Mouse (Mus musculus): ENCODE data around the gene Gm20388. TPM values are rescaled to one million over a fixed set of nuclear protein-coding genes. Genes with fewer than 3 reads are reported as not detected.
A peak's percentile ranks its signal among the peaks of the same experiment; 100 is the strongest.

The Gm20388 gene
- total RNA-seq, 2 experiments from 2014 or later = 6.8 to 7.8 TPM

GRCm38 (mm10) chr8:122336251-122336910, 2425.7 kb downstream of the Gm20388 start:
- intact Hi-C loops (cut with DNase I) = loop anchor here (5.0 to 10.0 kb wide), 2 partner anchors 106 to 342 kb away; partner anchors contain the start of gene Mvd
- DNase-seq = peak in 1 of 2 experiments; percentile 34

GRCm38 (mm10) chr8:122338852-122339251, 2428.2 kb downstream of the Gm20388 start:
- intact Hi-C loops (cut with DNase I) = loop anchor here (5.0 to 10.0 kb wide), 2 partner anchors 103 to 344 kb away; partner anchors contain the start of gene Mvd
- no peak for DNase-seq

GRCm38 (mm10) chr8:122340761-122341160, 2430.1 kb downstream of the Gm20388 start:
- no peak for DNase-seq
- intact Hi-C loops (cut with DNase I) = no loop called here

- DNase-seq = no peak
- intact Hi-C loops (cut with DNase I) = no loop called here
Measured at GRCm38 (mm10) chr8:122341790-122342189, 2431.1 kb downstream of the Gm20388 start.

GRCm38 (mm10) chr8:122342362-122342761, 2431.7 kb downstream of the Gm20388 start:
- DNase-seq = no peak
- intact Hi-C loops (cut with DNase I) = no loop called here

GRCm38 (mm10) chr8:122342806-122343209, 2432.2 kb downstream of the Gm20388 start:
- DNase-seq = no peak
- intact Hi-C loops (cut with DNase I) = no loop called here

GRCm38 (mm10) chr8:122343341-122343740, 2432.7 kb downstream of the Gm20388 start:
- intact Hi-C loops (cut with DNase I) = no loop called here

GRCm38 (mm10) chr8:122343758-122344157, 2433.1 kb downstream of the Gm20388 start:
- intact Hi-C loops (cut with DNase I) = no loop called here
- no peak for DNase-seq

More at GRCm38 (mm10) chr8:122343341-122343740, 2432.7 kb downstream of the Gm20388 start:
- DNase-seq = no peak

- intact Hi-C loops (cut with DNase I) = no loop called here
- no peak for DNase-seq
Measured at GRCm38 (mm10) chr8:122344219-122344618, 2433.6 kb downstream of the Gm20388 start.

GRCm38 (mm10) chr8:122345181-122346095, 2434.8 kb downstream of the Gm20388 start:
- intact Hi-C loops (cut with DNase I) = loop anchor here (2.0 kb wide), 1 partner anchor 27 kb away; no protein-coding TSS in a partner anchor
- DNase-seq = no peak

GRCm38 (mm10) chr8:122347811-122348552, 2437.3 kb downstream of the Gm20388 start:
- intact Hi-C loops (cut with DNase I) = loop anchor here (2.0 kb wide), 1 partner anchor 25 kb away; no protein-coding TSS in a partner anchor
- DNase-seq = no peak

GRCm38 (mm10) chr8:122349357-122350297, 2439.0 kb downstream of the Gm20388 start:
- intact Hi-C loops (cut with DNase I) = no loop called here
- DNase-seq = no peak

GRCm38 (mm10) chr8:122350309-122351089, 2439.9 kb downstream of the Gm20388 start:
- DNase-seq = no peak
- intact Hi-C loops (cut with DNase I) = no loop called here

- no peak for DNase-seq
- intact Hi-C loops (cut with DNase I) = no loop called here
Measured at GRCm38 (mm10) chr8:122354157-122354556, 2443.5 kb downstream of the Gm20388 start.

- DNase-seq = no peak
- intact Hi-C loops (cut with DNase I) = no loop called here
Measured at GRCm38 (mm10) chr8:122355642-122356606, 2445.3 kb downstream of the Gm20388 start.

- intact Hi-C loops (cut with DNase I) = no loop called here
- DNase-seq = no peak
Measured at GRCm38 (mm10) chr8:122357202-122357601, 2446.6 kb downstream of the Gm20388 start.

- no peak for DNase-seq
- intact Hi-C loops (cut with DNase I) = no loop called here
Measured at GRCm38 (mm10) chr8:122357641-122358040, 2447.0 kb downstream of the Gm20388 start.
